Mouse (Mus musculus) heart, embryonic 13.5 days (tissue): Measurements from ENCODE around the gene Dmrtc2. TPM values are rescaled to one million over a fixed set of nuclear protein-coding genes. Genes with fewer than 3 reads are reported as not detected.

ENCODE experiments used
- polyA plus RNA-seq: library from polyadenylated mRNA; unstranded; fragments of >200 nt; fragmentation: Nextera tagmentation; extraction: Ambion mirVana; gene quantifications from 2 replicates; pipeline ENCODE4 v1.2.1, GENCODE M21; 2015

Dmrtc2 gene
- polyA plus RNA-seq, 1 experiment from 2014 or later = 0.08 TPM

Other genes with a start within 250 kb of the Dmrtc2 start
- 0.09 and 0.20 TPM in 2 replicates for gene Lypd3, start 233.5 kb upstream of the Dmrtc2 start, polyA plus RNA-seq
- gene Tex101, start 193.4 kb upstream of the Dmrtc2 start, polyA plus RNA-seq = not detected in 2 replicates
- not detected in 2 replicates for gene BC049730, start 160.8 kb upstream of the Dmrtc2 start, polyA plus RNA-seq
- gene Gm4763, start 143.1 kb upstream of the Dmrtc2 start, polyA plus RNA-seq = not detected in 2 replicates
- gene Cd177, start 109.7 kb upstream of the Dmrtc2 start, polyA plus RNA-seq = 0.16 TPM in 1 of 2 replicates, not detected in the other
- not detected in 2 replicates for gene Ceacam10, start 92.9 kb upstream of the Dmrtc2 start, polyA plus RNA-seq
- 10.6 and 11.8 TPM in 2 replicates for gene Gm9844, start 7.8 kb upstream of the Dmrtc2 start, polyA plus RNA-seq
- not detected in 2 replicates for gene Lypd4, start 116 bp upstream of the Dmrtc2 start, polyA plus RNA-seq
- 1,220 and 1,401 TPM in 2 replicates for gene Rps19, start 14.3 kb downstream of the Dmrtc2 start, polyA plus RNA-seq
- gene Cd79a, start 27.3 kb downstream of the Dmrtc2 start, polyA plus RNA-seq = 0.25 and 0.39 TPM in 2 replicates
- gene Arhgef1, start 32.9 kb downstream of the Dmrtc2 start, polyA plus RNA-seq = 59.0 and 64.0 TPM in 2 replicates
- not detected in 2 replicates for gene Gm4881, start 74.4 kb downstream of the Dmrtc2 start, polyA plus RNA-seq
- 185 and 197 TPM in 2 replicates for gene Rabac1, start 102.7 kb downstream of the Dmrtc2 start, polyA plus RNA-seq
- 1.4 and 1.6 TPM in 2 replicates for gene Atp1a3, start 135.9 kb downstream of the Dmrtc2 start, polyA plus RNA-seq
- gene Grik5, start 202.3 kb downstream of the Dmrtc2 start, polyA plus RNA-seq = 4.1 and 4.6 TPM in 2 replicates
- 19.3 and 20.1 TPM in 2 replicates for gene Zfp574, start 202.5 kb downstream of the Dmrtc2 start, polyA plus RNA-seq